Mouse (Mus musculus) hindbrain, embryonic 13.5 days (tissue): Measurements from ENCODE around the gene Rex1bd. TPM values are rescaled to one million over a fixed set of nuclear protein-coding genes. Genes with fewer than 3 reads are reported as not detected.
A peak's percentile ranks its signal among the peaks of the same experiment; 100 is the strongest.

Experiments used
- ATAC-seq: fragments of 200-750 bp; cut with Nextera tagmentation; 2 replicates; pipeline ENCODE4 v1.8.0; 2017; ENCODE audit warnings: moderate TSS enrichment; ENCODE audit not compliant: low FRiP score
- H3K27ac ChIP-seq: fragments of 300-500 bp; sonication (generic); 2 replicates; pipeline ENCODE4 v1.5.1; 2015; ENCODE audit warnings: inconsistent platforms, mild to moderate bottlenecking, moderate library complexity
- H3K27me3 ChIP-seq: fragments of 300-500 bp; sonication (generic); 2 replicates; pipeline ENCODE4 v1.6.1; 2015; ENCODE audit warnings: mild to moderate bottlenecking, inconsistent platforms
- H3K36me3 ChIP-seq: fragments of 300-500 bp; sonication (generic); 2 replicates; pipeline ENCODE4 v1.6.1; 2015; ENCODE audit warnings: mild to moderate bottlenecking, inconsistent platforms
- H3K4me1 ChIP-seq: fragments of 300-500 bp; sonication (generic); replicated peaks from 2 replicates; pipeline ENCODE4 v1.6.1; 2015; ENCODE audit warnings: inconsistent platforms
- H3K4me2 ChIP-seq: fragments of 300-500 bp; sonication (generic); 2 replicates; pipeline ENCODE4 v1.6.1; 2015; ENCODE audit warnings: inconsistent platforms, mild to moderate bottlenecking, moderate library complexity
- H3K4me3 ChIP-seq: fragments of 300-500 bp; sonication (generic); 2 replicates; pipeline ENCODE4 v1.5.1; 2015; ENCODE audit warnings: mild to moderate bottlenecking, inconsistent platforms
- H3K9ac ChIP-seq: fragments of 300-500 bp; sonication (generic); 2 replicates; pipeline ENCODE4 v1.6.1; 2015; ENCODE audit warnings: mild to moderate bottlenecking, inconsistent platforms
- H3K9me3 ChIP-seq: fragments of 300-500 bp; sonication (generic); 2 replicates; pipeline ENCODE4 v1.6.1; 2016; ENCODE audit warnings: inconsistent platforms
- WGBS: fragments of 180-500 bp; shearing (Covaris S2); methylation state at CpG from one replicate; pipeline ENCODE4 v1.1.7; 2015; 5-methylcytosine and 5-hydroxymethylcytosine counted together
- polyA plus RNA-seq: library from polyadenylated mRNA; unstranded; fragments of >200 nt; fragmentation: Nextera tagmentation; extraction: Ambion mirVana; gene quantifications from 2 replicates; pipeline ENCODE4 v1.2.1, GENCODE M21; 2015

The Rex1bd gene
- 147 and 148 TPM in 2 replicates for polyA plus RNA-seq

DNA sequence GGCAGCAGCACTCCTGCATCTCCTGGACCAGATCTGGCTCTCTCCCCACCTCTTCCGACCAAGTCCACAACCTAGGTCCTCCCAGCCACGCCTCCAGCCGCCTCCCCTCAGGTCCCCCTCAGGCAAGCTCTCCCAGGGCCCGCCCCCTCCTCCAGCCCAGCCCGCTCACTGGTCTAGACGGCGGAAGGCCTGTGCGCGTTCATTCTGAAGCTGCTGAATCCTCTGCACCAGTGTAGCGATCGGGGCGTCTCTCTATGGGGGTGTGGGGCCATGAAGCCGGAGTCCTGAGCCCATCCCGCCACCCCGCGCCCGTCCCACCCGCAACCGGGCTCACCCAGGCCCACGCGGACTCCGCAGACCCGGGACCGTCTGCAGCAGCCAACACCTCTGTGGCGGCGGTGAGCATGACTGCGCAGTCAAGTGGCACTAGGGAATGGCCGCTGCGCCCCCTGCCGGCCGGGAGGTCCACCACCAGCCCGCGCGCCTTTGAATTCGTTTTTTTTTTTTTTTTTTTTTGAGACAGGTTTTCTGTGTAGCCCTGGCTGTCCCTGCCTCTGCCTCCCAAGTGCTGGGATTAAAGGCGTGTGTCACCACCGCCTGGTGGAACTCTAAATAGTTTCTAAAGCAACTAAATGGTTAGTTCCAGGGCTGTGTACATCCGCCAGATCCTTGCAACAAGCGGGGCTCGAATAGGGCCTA, at the start of gene Rex1bd:
Gene Rex1bd (minus strand): TSS at position 425 of the 699 bp plus-strand sequence.
- H3K4me3 ChIP-seq = peak within 1 kb of the TSS; percentile 69
- peak within 1 kb of the TSS; percentile 85 for H3K4me2 ChIP-seq
- H3K9ac ChIP-seq = peak within 1 kb of the TSS; percentile 89
- H3K9me3 ChIP-seq = no peaks in the 10 kb centered on the region
- H3K4me1 ChIP-seq = peaks cover 67% of the 10 kb centered on the region
- peaks cover 32% of the 10 kb centered on the region for H3K36me3 ChIP-seq
- 3% methylated on average over 40 of the region's 40 CpGs for WGBS
- H3K27me3 ChIP-seq = peaks cover 30% of the 10 kb centered on the region
- ATAC-seq = peak; percentile 84
- peak within 1 kb of the TSS; percentile 96 for H3K27ac ChIP-seq

DNA sequence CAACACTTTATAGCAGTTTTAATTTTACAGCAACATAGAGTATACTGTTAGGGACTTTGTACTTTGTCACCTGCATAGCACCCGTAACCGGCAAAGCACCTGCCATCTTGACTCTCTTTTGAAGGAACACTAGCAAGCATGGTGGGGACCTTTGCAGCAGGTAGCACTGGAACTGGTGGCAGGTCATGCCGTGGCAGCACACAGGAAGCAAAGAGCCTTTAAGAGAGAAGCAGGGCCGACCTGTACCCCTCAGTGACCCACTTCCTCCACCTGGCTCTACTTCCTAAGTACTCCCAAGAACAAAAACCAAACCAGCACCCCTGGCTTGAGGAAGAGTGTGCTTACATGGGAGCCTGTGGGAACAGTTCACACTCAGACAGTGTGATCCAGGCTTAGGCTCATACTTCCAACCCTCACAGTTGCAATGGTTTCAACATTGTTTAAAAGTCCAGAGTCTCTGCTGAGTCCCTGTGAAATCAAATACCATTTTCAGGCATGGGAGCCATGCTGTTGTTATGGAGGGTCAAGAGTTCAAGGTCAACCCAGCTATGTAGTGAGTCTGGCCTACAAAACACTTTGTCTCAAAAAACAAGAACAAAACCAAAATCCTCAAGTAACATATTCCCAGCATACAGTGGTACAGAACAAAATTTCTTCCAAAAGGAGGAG, 48.7 kb upstream of the Rex1bd start:
- no peaks in the 10 kb centered on the region for H3K9me3 ChIP-seq
- 98% methylated on average over 4 of the region's 4 CpGs for WGBS
- H3K27me3 ChIP-seq = no peaks in the 10 kb centered on the region
- no peak overlapping the region for H3K4me2 ChIP-seq
- H3K9ac ChIP-seq = no peak overlapping the region
- peaks cover 4% of the 10 kb centered on the region; the same call in 1 of the 2 replicates for H3K36me3 ChIP-seq
- no peak overlapping the region for H3K27ac ChIP-seq
- no peak for ATAC-seq
- no peak overlapping the region for H3K4me3 ChIP-seq
- peaks cover 33% of the 10 kb centered on the region for H3K4me1 ChIP-seq

DNA sequence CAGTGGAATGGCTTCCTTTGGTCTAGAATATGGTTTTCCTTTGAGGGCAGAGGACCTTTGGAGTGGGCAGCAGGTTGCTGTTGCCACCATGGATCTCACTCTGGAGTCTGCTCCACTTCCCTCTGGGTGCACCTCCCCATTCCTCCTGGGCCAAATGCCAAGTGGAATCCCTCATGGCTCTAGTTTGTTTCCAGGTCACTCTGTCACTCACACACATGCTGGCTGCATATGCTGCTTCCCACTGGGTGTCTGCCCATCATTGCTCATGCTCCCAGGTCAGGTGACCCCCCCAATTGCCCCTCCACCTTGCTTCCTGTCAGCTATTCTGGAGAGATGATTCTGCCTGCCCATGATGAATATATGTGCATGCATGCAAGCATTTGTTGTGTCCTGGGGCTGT, 47.2 kb upstream of the Rex1bd start:
- peak overlapping the region; percentile 55 for H3K27ac ChIP-seq
- peaks cover 4% of the 10 kb centered on the region; the same call in 1 of the 2 replicates for H3K36me3 ChIP-seq
- no peak overlapping the region for H3K9ac ChIP-seq
- peaks cover 32% of the 10 kb centered on the region for H3K4me1 ChIP-seq
- H3K9me3 ChIP-seq = no peaks in the 10 kb centered on the region
- no peak overlapping the region for H3K4me3 ChIP-seq
- H3K27me3 ChIP-seq = no peaks in the 10 kb centered on the region
- ATAC-seq = no peak
- no peak overlapping the region for H3K4me2 ChIP-seq

DNA sequence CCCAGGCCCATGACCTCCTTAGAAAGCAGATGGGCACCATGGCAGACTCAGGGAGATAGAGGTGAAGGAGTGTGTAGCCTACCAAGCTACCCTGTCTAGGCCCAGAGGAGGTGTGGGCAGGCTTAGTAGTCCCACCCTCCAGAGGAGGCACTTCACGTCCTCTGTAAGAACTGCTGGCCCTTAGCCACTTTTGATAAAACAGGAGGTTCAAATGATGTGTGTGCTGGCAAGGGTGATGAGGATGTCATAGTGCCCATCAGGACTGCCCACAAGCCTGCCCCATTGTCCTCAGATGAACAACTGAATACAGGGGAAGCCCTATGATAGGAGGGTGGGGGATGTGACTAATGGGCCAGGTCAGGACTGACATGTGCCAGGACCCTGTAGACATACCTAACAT, 46.3 kb upstream of the Rex1bd start:
- no peak overlapping the region for H3K4me3 ChIP-seq
- H3K9ac ChIP-seq = 0 out of 2 replicates have a peak overlapping the region, but pooled peaks have one; percentile 24
- 0 out of 2 replicates have a peak overlapping the region, but pooled peaks have one; percentile 55 for H3K27ac ChIP-seq
- peaks cover 4% of the 10 kb centered on the region; the same call in 1 of the 2 replicates for H3K36me3 ChIP-seq
- H3K4me2 ChIP-seq = no peak overlapping the region
- no peaks in the 10 kb centered on the region for H3K9me3 ChIP-seq
- WGBS = 88% methylated on average over 1 of the region's 1 CpGs
- H3K27me3 ChIP-seq = no peaks in the 10 kb centered on the region
- peaks cover 32% of the 10 kb centered on the region for H3K4me1 ChIP-seq
- ATAC-seq = no peak

DNA sequence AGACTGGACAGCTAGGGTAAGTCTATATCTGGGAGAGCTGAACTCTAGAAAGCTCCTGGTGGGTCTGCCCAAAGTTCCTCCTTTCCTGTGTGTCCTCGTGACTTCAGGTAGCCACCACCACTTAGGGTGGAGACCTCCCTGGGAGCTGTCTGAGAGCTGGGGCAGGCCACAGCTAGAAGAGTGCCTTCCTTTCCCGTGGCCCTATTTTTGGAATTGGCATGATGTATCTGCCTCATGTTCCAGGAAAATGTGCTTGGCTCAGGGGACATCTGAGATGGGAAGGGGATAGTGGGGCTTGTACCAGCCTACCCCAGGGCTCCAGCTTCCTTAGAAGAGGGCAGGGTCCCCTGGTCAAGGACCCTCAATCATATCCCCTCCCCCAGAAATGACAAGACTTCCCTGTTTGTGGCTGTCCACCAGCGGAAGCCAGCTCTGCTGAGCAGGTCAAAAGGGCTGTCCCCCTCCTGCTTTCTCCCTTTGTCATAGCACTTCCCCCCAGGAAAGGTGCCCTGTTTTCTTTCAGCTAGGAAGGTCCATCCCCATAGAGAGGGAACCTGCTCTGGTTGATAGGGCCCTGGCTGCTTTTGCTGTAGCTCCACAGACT, 45.1 kb upstream of the Rex1bd start:
- Histone ChIP-seq H3K27ac (no peak overlapping the region), H3K4me3 (no peak overlapping the region), H3K9ac (no peak overlapping the region), H3K27me3 (no peaks in the 10 kb centered on the region), H3K9me3 (no peaks in the 10 kb centered on the region), H3K4me1 (peaks cover 32% of the 10 kb centered on the region), H3K36me3 (peaks cover 4% of the 10 kb centered on the region; the same call in 1 of the 2 replicates), H3K4me2 (no peak overlapping the region)
- ATAC-seq = no peak
- 75% methylated on average over 3 of the region's 3 CpGs for WGBS

DNA sequence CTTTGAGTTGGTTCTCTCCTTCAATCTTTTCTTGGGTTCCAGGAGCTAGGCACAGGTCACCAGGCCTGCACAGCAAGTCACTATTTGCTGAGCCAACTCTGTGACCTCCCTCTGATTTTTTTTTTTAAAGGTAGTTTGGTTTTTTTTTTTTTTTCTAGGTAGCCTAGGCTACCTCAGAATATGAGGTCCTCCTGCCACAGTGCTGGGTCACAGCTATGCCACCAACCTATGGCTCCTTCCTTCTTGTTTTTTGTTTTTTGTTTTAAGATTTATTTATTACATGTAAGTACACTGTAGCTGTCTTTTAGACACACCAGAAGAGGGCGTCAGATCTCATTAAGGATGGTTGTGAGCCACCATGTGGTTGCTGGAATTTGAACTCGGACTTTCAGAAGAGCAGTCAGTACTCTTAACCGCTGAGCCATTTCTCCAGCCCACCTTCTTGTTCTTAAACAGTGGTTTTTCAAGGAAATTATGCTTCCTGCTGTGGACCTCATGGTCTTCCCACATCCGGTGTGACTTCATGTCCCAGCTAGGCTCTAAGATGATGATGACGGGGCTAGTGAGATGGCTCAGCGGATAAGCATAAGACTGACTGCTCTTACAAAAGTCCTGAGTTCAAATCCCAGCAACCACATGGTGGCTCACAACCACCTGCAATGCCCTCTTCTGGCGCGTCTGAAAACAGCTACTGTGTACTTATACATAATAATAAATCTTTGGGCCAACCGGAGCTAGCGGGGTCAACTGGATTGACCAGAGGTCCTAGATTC, 43.0 kb upstream of the Rex1bd start:
- Histone ChIP-seq H3K36me3 (no peaks in the 10 kb centered on the region), H3K4me1 (peaks cover 32% of the 10 kb centered on the region)
- WGBS = 90% methylated on average over 10 of the region's 10 CpGs

DNA sequence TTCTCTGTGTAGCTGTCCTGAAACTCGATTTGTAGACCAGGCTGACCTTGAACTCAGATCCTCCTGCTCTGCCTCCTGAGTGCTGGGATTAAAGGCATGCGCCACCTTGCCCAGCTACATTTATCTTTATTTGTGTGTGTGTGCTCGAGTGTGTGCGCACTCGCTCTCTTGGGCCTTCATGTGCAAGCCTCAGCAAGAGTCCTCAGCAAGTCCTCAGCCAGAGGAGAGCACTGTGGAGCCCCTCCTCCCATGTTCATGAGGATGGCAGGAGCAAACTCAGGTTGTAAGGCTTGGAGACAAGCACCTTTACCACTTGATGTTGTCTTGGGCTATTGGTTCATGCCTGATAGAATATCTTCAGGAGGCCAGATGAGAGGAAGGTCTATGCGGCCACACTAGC, 41.2 kb upstream of the Rex1bd start:
- Histone ChIP-seq H3K4me3 (no peak overlapping the region), H3K9me3 (no peaks in the 10 kb centered on the region), H3K27ac (no peak overlapping the region), H3K9ac (no peak overlapping the region), H3K4me2 (no peak overlapping the region), H3K36me3 (no peaks in the 10 kb centered on the region), H3K27me3 (no peaks in the 10 kb centered on the region), H3K4me1 (peaks cover 32% of the 10 kb centered on the region)
- WGBS = 92% methylated on average over 6 of the region's 6 CpGs
- no peak for ATAC-seq

More for the DNA sequence above, 43.0 kb upstream of the Rex1bd start:
- Histone ChIP-seq H3K4me2 (no peak overlapping the region), H3K9me3 (no peaks in the 10 kb centered on the region), H3K27ac (no peak overlapping the region), H3K4me3 (no peak overlapping the region), H3K27me3 (no peaks in the 10 kb centered on the region), H3K9ac (no peak overlapping the region)
- ATAC-seq = no peak

DNA sequence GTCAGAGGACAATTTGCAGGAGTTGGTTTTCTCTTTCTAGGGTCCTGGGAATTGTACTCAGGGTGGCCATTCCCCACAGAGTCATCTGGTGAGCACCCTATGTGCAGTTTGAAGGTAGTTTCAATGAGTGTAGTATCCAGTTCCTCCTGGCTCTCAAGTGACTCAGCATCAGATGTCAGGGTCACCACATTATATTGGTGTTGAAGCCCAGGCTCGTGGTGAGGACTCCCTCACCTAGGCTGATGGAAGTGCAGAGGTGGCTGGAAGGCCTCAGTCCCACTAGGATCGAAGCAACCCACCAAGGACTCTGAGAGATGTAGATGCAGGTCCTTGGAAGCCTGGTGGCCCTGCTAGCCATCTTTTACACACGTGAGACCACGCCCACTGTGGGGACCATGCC, 39.9 kb upstream of the Rex1bd start:
- 94% methylated on average over 4 of the region's 4 CpGs for WGBS
- no peak for ATAC-seq
- no peak overlapping the region for H3K4me3 ChIP-seq
- no peaks in the 10 kb centered on the region for H3K36me3 ChIP-seq
- no peak overlapping the region for H3K4me2 ChIP-seq
- no peak overlapping the region for H3K9ac ChIP-seq
- peaks cover 29% of the 10 kb centered on the region for H3K4me1 ChIP-seq
- H3K27ac ChIP-seq = no peak overlapping the region
- no peaks in the 10 kb centered on the region for H3K9me3 ChIP-seq
- no peaks in the 10 kb centered on the region for H3K27me3 ChIP-seq

DNA sequence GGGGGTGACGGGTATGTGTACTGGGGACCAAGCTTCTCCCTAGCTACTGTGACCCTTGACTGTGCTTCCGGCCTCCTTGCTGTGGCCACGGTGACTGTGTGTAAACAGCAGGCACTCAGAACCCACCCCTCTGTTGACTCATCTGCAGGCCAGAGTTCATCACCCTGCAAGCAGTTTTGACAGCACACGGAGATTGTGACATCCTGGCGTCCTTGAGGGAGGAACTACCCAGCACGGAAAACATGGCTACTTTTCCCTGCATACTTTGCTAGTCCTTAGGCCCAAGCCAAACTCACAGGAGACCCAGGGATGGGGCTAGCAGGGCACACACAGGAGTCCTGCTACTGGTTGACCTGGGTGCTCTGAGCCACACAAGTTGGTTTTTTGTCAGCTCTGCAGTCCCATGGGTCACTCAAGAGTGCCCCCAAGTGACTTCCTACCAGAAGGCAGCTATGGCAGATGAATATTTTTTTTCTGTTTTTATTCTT, 37.7 kb upstream of the Rex1bd start:
- no peaks in the 10 kb centered on the region for H3K36me3 ChIP-seq
- ATAC-seq = no peak
- peaks cover 43% of the 10 kb centered on the region for H3K4me1 ChIP-seq
- WGBS = 73% methylated on average over 6 of the region's 6 CpGs
- H3K27ac ChIP-seq = no peak overlapping the region; the same call in 1 of the 2 replicates
- no peaks in the 10 kb centered on the region for H3K9me3 ChIP-seq
- no peak overlapping the region for H3K9ac ChIP-seq
- no peaks in the 10 kb centered on the region for H3K27me3 ChIP-seq
- no peak overlapping the region for H3K4me3 ChIP-seq
- no peak overlapping the region for H3K4me2 ChIP-seq

DNA sequence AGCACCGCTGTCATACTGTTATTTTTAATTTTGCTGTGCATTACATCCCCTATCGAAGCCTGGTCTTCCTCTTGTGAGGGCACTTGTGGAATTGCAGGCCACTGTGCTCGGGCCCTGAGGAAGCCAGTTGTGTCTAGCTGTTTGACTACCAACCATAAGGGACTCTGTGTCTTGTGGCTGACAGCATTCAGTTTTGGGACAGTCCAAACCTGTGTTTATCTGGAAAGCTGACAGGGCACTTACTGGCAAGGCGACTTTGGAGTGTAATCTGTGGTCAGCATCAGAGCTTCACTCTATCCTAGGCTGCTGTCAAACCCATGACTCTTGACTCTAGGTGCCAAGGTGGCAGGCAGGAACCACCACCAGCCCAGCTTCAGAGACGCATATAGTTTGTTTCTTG, 34.5 kb upstream of the Rex1bd start:
- H3K9me3 ChIP-seq = no peaks in the 10 kb centered on the region
- peaks cover 51% of the 10 kb centered on the region for H3K4me1 ChIP-seq
- no peak for ATAC-seq
- no peak overlapping the region for H3K27ac ChIP-seq
- H3K36me3 ChIP-seq = peaks cover 16% of the 10 kb centered on the region
- WGBS = 93% methylated on average over 5 of the region's 5 CpGs
- peak overlapping the region; percentile 88 for H3K9ac ChIP-seq
- peak overlapping the region; percentile 83 for H3K4me3 ChIP-seq
- H3K27me3 ChIP-seq = no peaks in the 10 kb centered on the region
- peak overlapping the region; percentile 96 for H3K4me2 ChIP-seq

DNA sequence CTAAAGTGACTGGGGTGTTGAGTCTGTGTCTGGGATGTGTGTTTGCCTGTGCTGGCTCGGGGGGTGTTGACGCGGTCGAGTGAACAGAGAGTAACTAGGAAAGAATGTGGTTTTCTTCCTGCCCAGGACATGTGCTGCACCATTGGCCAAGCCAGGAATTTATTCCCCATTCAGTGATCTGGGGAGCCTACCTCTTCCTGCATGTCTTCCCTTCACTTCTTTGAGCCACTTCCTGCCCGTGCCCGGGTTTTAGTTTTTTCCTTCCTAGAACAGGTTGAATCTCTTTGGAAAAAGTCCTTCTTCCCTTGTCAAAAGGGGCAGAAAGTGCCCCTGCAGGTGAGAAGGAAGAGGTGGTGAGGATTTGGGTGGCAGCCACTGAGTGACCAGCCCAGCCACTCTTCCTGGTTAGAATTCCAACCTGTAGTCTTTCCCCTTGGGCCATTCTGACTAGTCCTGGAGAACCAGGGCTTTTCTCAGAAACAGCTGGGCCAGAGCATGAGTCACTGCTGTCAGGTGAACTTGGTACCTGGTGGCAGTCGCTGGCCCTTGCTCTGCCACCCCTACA, 34.0 kb upstream of the Rex1bd start:
- H3K9ac ChIP-seq = peak overlapping the region; percentile 88
- no peaks in the 10 kb centered on the region for H3K9me3 ChIP-seq
- H3K36me3 ChIP-seq = peaks cover 21% of the 10 kb centered on the region
- peak overlapping the region; percentile 83 for H3K4me3 ChIP-seq
- no peaks in the 10 kb centered on the region for H3K27me3 ChIP-seq
- H3K4me1 ChIP-seq = peaks cover 51% of the 10 kb centered on the region
- H3K27ac ChIP-seq = no peak overlapping the region
- 52% methylated on average over 7 of the region's 7 CpGs for WGBS
- peak overlapping the region; percentile 96 for H3K4me2 ChIP-seq
- no peak for ATAC-seq
